Comparison of ENCODE assay signal across 11 mouse cellular contexts in the genomic region with DNA sequence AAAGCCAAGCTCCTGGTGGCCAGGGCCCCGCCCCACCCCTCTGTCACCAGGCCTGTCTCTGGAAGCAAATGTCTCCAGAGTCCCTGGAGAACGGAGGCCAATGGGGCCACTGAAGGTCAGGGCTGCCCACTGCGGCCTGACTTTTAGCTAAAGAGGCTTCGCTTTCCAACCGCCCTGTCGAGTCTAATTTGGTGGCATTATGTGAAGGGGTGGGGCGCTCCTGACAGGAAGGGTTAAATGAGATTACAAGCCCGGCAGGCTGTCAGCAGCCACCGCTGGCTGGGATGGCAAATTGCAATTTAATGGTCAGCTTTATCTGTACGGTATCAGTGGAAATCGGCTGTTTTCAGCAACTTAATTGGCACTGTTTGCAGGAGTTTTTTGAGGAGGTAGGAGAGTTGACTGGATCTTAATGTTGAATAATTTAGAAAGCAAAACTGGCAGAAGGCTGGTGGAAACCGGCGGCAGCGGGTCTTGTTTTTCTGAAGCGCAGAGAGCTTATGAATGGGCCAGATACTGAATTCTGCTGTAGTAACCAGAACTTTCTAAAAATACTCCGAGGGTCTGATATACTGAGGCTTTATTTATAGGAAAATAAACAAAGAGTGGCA. TPM values are rescaled to one million over a fixed set of nuclear protein-coding genes. Genes with fewer than 3 reads are reported as not detected.
DNase-seq lines count a peak whose midpoint lies in the region; ATAC-seq and TF ChIP-seq lines count a peak whose summit lies in the region.
"Had no signal": no experiment of that assay in that cellular context is flagged by ENCODE, and none has a peak within 500 bp of the region (broad histone marks: within the 10 kb centered on the region; RNA-seq: fewer than 3 reads in every experiment).

No protein-coding gene starts in this region.

- DNase-seq in ZHBTc4 (ENCODE audit: low read depth, low spot score): peak; percentile 51
- peak; percentile 64 for DNase-seq in forebrain, embryonic 14.5 days (ENCODE audit: low spot score)
- DNase-seq in midbrain, embryonic 10.5 days (ENCODE audit: low spot score): peak; percentile 77
- no peak for DNase-seq in urinary bladder, postnatal 25 days (ENCODE audit: low spot score)
- no peak for DNase-seq in lung, postnatal 25 days (ENCODE audit: low spot score)
- DNase-seq: gastrocnemius, adult 2 months; lung, adult 18-20 months had no signal

- no peaks in the 10 kb centered on the region for H3K36me3 ChIP-seq in E14TG2a.4 (ENCODE audit: insufficient read depth, low read length)
- no peaks in the 10 kb centered on the region for H3K36me3 ChIP-seq in forebrain, embryonic 14.5 days (ENCODE audit: control insufficient read depth, insufficient read depth, low read length)
- no peaks in the 10 kb centered on the region for H3K36me3 ChIP-seq in midbrain, embryonic 10.5 days
- H3K36me3 ChIP-seq in kidney, embryonic 14.5 days (ENCODE audit: control insufficient read depth, insufficient read depth, low read length): no peaks in the 10 kb centered on the region

- peak overlapping the region; percentile 74 for H3K27ac ChIP-seq in forebrain, embryonic 14.5 days (ENCODE audit: low read depth, low read length)
- no peak overlapping the region for H3K27ac ChIP-seq in midbrain, embryonic 10.5 days (replicated peaks)
- H3K27ac ChIP-seq in kidney, embryonic 14.5 days (ENCODE audit: low read depth, low read length): no peak overlapping the region
- H3K27ac ChIP-seq: gastrocnemius, adult 2 months had no signal

- H3K9ac ChIP-seq in forebrain, embryonic 14.5 days (ENCODE audit: low read length): peak overlapping the region; percentile 59
- no peak overlapping the region for H3K9ac ChIP-seq in kidney, embryonic 14.5 days (ENCODE audit: low read depth, low read length)

- peak overlapping the region; percentile 46 for H3K4me3 ChIP-seq in E14TG2a.4 (replicated peaks; ENCODE audit: low read length)
- H3K4me3 ChIP-seq in forebrain, embryonic 14.5 days (ENCODE audit: low read depth, low read length): peak overlapping the region; percentile 26
- 0 out of 2 replicates have a peak overlapping the region, but pooled peaks have one; percentile 21 for H3K4me3 ChIP-seq in midbrain, embryonic 10.5 days
- H3K4me3 ChIP-seq in kidney, embryonic 14.5 days (ENCODE audit: low read length): no peak overlapping the region
- H3K4me3 ChIP-seq: gastrocnemius, adult 2 months had no signal

- peaks cover 6% of the 10 kb centered on the region; the same call in 1 of the 2 replicates for H3K27me3 ChIP-seq in E14TG2a.4 (ENCODE audit: insufficient read depth, low read length)
- no peaks in the 10 kb centered on the region; the same call in 1 of the 2 replicates for H3K27me3 ChIP-seq in forebrain, embryonic 14.5 days (replicated peaks; ENCODE audit: control insufficient read depth, insufficient read depth, low read length)
- H3K27me3 ChIP-seq in midbrain, embryonic 10.5 days (ENCODE audit: low read depth, poor library complexity, severe bottlenecking): peaks cover 100% of the 10 kb centered on the region
- peaks cover 28% of the 10 kb centered on the region for H3K27me3 ChIP-seq in kidney, embryonic 14.5 days (ENCODE audit: control insufficient read depth, insufficient read depth, low read length)

- H3K4me2 ChIP-seq in forebrain, embryonic 14.5 days (ENCODE audit: low read length): peak overlapping the region; percentile 39
- no peak overlapping the region for H3K4me2 ChIP-seq in kidney, embryonic 14.5 days (replicated peaks; ENCODE audit: low read depth, low read length)

- ATAC-seq in forebrain, embryonic 14.5 days: no peak
- ATAC-seq in kidney, embryonic 14.5 days (ENCODE audit: low FRiP score, low TSS enrichment): no peak
- ATAC-seq: intestine, embryonic 16.5 days had no signal

- peaks cover 7% of the 10 kb centered on the region for H3K4me1 ChIP-seq in E14TG2a.4 (replicated peaks; ENCODE audit: low read depth, low read length)
- peaks cover 79% of the 10 kb centered on the region for H3K4me1 ChIP-seq in forebrain, embryonic 14.5 days (ENCODE audit: control insufficient read depth, insufficient read depth, low read length)
- peaks cover 55% of the 10 kb centered on the region for H3K4me1 ChIP-seq in midbrain, embryonic 10.5 days
- H3K4me1 ChIP-seq in kidney, embryonic 14.5 days (ENCODE audit: control insufficient read depth, insufficient read depth, low read length): no peaks in the 10 kb centered on the region

- no peaks in the 10 kb centered on the region for H3K9me3 ChIP-seq in E14TG2a.4 (ENCODE audit: low read length)
- no peaks in the 10 kb centered on the region for H3K9me3 ChIP-seq in forebrain, embryonic 14.5 days (replicated peaks; ENCODE audit: control insufficient read depth, low read length)
- H3K9me3 ChIP-seq in midbrain, embryonic 10.5 days (replicated peaks): no peaks in the 10 kb centered on the region
- H3K9me3 ChIP-seq in kidney, embryonic 14.5 days (ENCODE audit: control insufficient read depth, low read length): no peaks in the 10 kb centered on the region

- TF ChIP-seq CTCF in E14TG2a.4 (conservative IDR thresholded peaks at IDR 0.05; ENCODE audit: low read length): no peak

- WGBS in forebrain, embryonic 14.5 days: 5% methylated on average over 16 of the region's 16 CpGs
- WGBS in midbrain, embryonic 10.5 days: 21% methylated on average over 16 of the region's 16 CpGs
- 30% methylated on average over 16 of the region's 16 CpGs for WGBS in kidney, embryonic 14.5 days

RNA-seq across cellular contexts. Expression of gene A230072I06Rik, which starts 46.5 kb away (rescaled TPM):
- 0.27 TPM in 1 of 2 replicates, not detected in the other for polyA plus RNA-seq in forebrain, embryonic 14.5 days (2014; fragmentation: Nextera tagmentation; extraction: Ambion mirVana)
- polyA plus RNA-seq in midbrain, embryonic 10.5 days (2016; fragmentation: Nextera tagmentation; extraction: Ambion mirVana): not detected in 2 replicates
- not detected in 2 replicates for polyA plus RNA-seq in kidney, embryonic 14.5 days (2014; fragmentation: Nextera tagmentation; extraction: Ambion mirVana)
- polyA plus RNA-seq: cortical plate, adult 2 months; intestine, embryonic 16.5 days had no signal

Comparison
In these comparisons a context has a peak if more than half of its experiments do, and no peak if none do; other contexts are left out.
1. DNase-seq: peak in ZHBTc4 (single experiment), forebrain, embryonic 14.5 days (single experiment) and midbrain, embryonic 10.5 days (single experiment); none in urinary bladder, postnatal 25 days (single experiment) and lung, postnatal 25 days (single experiment).